ENCODE assay signal across 28 mouse cellular contexts in genomic region chr19:24183680-24184235, GRCm38 (mm10). TPM values are rescaled to one million over a fixed set of nuclear protein-coding genes. Genes with fewer than 3 reads are reported as not detected.
A peak's percentile ranks its signal among the peaks of the same experiment; 100 is the strongest.
DNase-seq lines count a peak whose midpoint lies in the region; ATAC-seq and TF ChIP-seq lines count a peak whose summit lies in the region.
"Had no signal": no experiment of that assay in that cellular context is flagged by ENCODE, and none has a peak within 500 bp of the region (broad histone marks: within the 10 kb centered on the region; RNA-seq: fewer than 3 reads in every experiment).

No protein-coding gene starts in this region.

- 0 out of 2 replicates have a peak, but pooled peaks have one; percentile 52 for ATAC-seq in kidney, embryonic 14.5 days (ENCODE audit: low FRiP score, low TSS enrichment)
- ATAC-seq: activated CD4-positive, CD25-positive, alpha-beta regulatory T cell, adult 4 months; forebrain, embryonic 14.5 days; forebrain, postnatal 0 days had no signal

- no peaks in the 10 kb centered on the region for H3K36me3 ChIP-seq in kidney, embryonic 14.5 days (ENCODE audit: control insufficient read depth, insufficient read depth, low read length)
- H3K36me3 ChIP-seq in testis, adult 2 months (ENCODE audit: control insufficient read depth, insufficient read depth, low read length), result no peaks in the 10 kb centered on the region
- H3K36me3 ChIP-seq: embryonic facial prominence, embryonic 13.5 days; hindbrain, embryonic 12.5 days; hindbrain, embryonic 15.5 days had no signal

- no peak overlapping the region for H3K27ac ChIP-seq in kidney, embryonic 14.5 days (ENCODE audit: low read depth, low read length)
- H3K27ac ChIP-seq in testis, adult 2 months (ENCODE audit: control insufficient read depth, insufficient read depth, low read depth, low read length), result no peak overlapping the region
- H3K27ac ChIP-seq: embryonic facial prominence, embryonic 10.5 days; embryonic facial prominence, embryonic 13.5 days; gastrocnemius, adult 2 months; hindbrain, embryonic 12.5 days; hindbrain, embryonic 15.5 days had no signal

- WGBS in kidney, embryonic 14.5 days, result 76% methylated on average over 15 of the region's 15 CpGs

- TF ChIP-seq CTCF in testis, adult 2 months (IDR thresholded peaks at IDR 0.05; ENCODE audit: control insufficient read depth, insufficient read depth, insufficient replicate concordance, low read depth, low read length), result no peak

- H3K9ac ChIP-seq in kidney, embryonic 14.5 days (ENCODE audit: low read depth, low read length), result no peak overlapping the region
- H3K9ac ChIP-seq: embryonic facial prominence, embryonic 13.5 days; forebrain, postnatal 0 days; hindbrain, embryonic 12.5 days; hindbrain, embryonic 15.5 days had no signal

- 0 out of 2 replicates have a peak overlapping the region, but pooled peaks have one; percentile 3 for H3K4me2 ChIP-seq in kidney, embryonic 14.5 days (replicated peaks; ENCODE audit: low read depth, low read length)
- H3K4me2 ChIP-seq: embryonic facial prominence, embryonic 13.5 days; heart, embryonic 11.5 days; hindbrain, embryonic 12.5 days; hindbrain, embryonic 15.5 days had no signal

- TF ChIP-seq POLR2A in testis, adult 2 months (IDR thresholded peaks at IDR 0.05; ENCODE audit: control insufficient read depth, low read depth, low read length), result no peak

- no peaks in the 10 kb centered on the region for H3K9me3 ChIP-seq in kidney, embryonic 14.5 days (ENCODE audit: control insufficient read depth, low read length)
- H3K9me3 ChIP-seq: embryonic facial prominence, embryonic 10.5 days; embryonic facial prominence, embryonic 13.5 days; hindbrain, embryonic 12.5 days; hindbrain, embryonic 15.5 days had no signal

- H3K4me1 ChIP-seq in kidney, embryonic 14.5 days (ENCODE audit: control insufficient read depth, insufficient read depth, low read length), result no peaks in the 10 kb centered on the region
- peaks cover 2% of the 10 kb centered on the region for H3K4me1 ChIP-seq in testis, adult 2 months (ENCODE audit: control insufficient read depth, insufficient read depth, low read length)
- H3K4me1 ChIP-seq: embryonic facial prominence, embryonic 10.5 days; hindbrain, embryonic 12.5 days; hindbrain, embryonic 15.5 days had no signal

- no peaks in the 10 kb centered on the region for H3K27me3 ChIP-seq in kidney, embryonic 14.5 days (ENCODE audit: control insufficient read depth, insufficient read depth, low read length)
- H3K27me3 ChIP-seq in testis, adult 2 months (ENCODE audit: control insufficient read depth, insufficient read depth, low read length), result no peaks in the 10 kb centered on the region
- H3K27me3 ChIP-seq: CH12.LX; embryonic facial prominence, embryonic 13.5 days; hindbrain, embryonic 12.5 days; hindbrain, embryonic 15.5 days had no signal

- DNase-seq in kidney, adult 11 months, result no peak
- peak; percentile 22 to 33 for DNase-seq in kidney, postnatal 4 days
- DNase-seq in kidney, adult 18-20 months, result no peak
- DNase-seq in testis, postnatal 14 days (ENCODE audit: low spot score), result no peak
- DNase-seq in ovary, postnatal 10 days (ENCODE audit: low spot score), result no peak
- DNase-seq: adrenal gland, postnatal 10 days; adrenal gland, postnatal 36 days; B cell, adult 2 months; cerebellum, adult 11-12 months; cerebellum, adult 8-10 months; cerebellum, postnatal 10 days; cerebellum, postnatal 36 days; embryo, embryonic 11 days; forebrain, postnatal 0 days; gastrocnemius, adult 2 months; gastrocnemius, postnatal 14 days; heart, adult 11 months had no signal

- no peak overlapping the region for H3K4me3 ChIP-seq in kidney, embryonic 14.5 days (ENCODE audit: low read length)
- H3K4me3 ChIP-seq in testis, adult 2 months (ENCODE audit: control insufficient read depth, low read depth, low read length), result peak overlapping the region; percentile 36; the same call in 1 of the 2 replicates
- H3K4me3 ChIP-seq: embryonic facial prominence, embryonic 10.5 days; embryonic facial prominence, embryonic 13.5 days; erythroblast, embryonic 14.5 days; gastrocnemius, adult 2 months; hindbrain, embryonic 12.5 days; hindbrain, embryonic 15.5 days had no signal

RNA-seq across cellular contexts. Expression of gene Tjp2, which starts 41.1 kb away (rescaled TPM):
- polyA plus RNA-seq in kidney, embryonic 14.5 days (2014; fragmentation: Nextera tagmentation; extraction: Ambion mirVana), result 18.3 and 34.9 TPM in 2 replicates
- 19.3 and 19.8 TPM in 2 replicates for polyA plus RNA-seq in testis, adult 2 months (2012; rRNA removed)

Comparison
In these comparisons a context has a peak if more than half of its experiments do, and no peak if none do; other contexts are left out.
1. DNase-seq: peak in kidney, postnatal 4 days (2 of 2); none in kidney, adult 11 months (single experiment), kidney, adult 18-20 months (single experiment), testis, postnatal 14 days (single experiment) and ovary, postnatal 10 days (single experiment).